Mouse (Mus musculus): Measurements from ENCODE around the gene Myct1. TPM values are rescaled to one million over a fixed set of nuclear protein-coding genes. Genes with fewer than 3 reads are reported as not detected.

Gene Myct1
- total RNA-seq (2021) = under 1 TPM; 0.51 to 0.52 TPM
- long read RNA-seq, experiment 1 = 0 reads
- long read RNA-seq, experiment 2, partial matches to known transcripts = 0 of 1 reads
- long read RNA-seq, experiment 2, other reads (novel, unspliced or antisense) = 0 of 1 reads

- DNase-seq (ENCODE audit: low spot score in 2 of 2) = no peak
Measured at GRCm38 (mm10) chr10:5593464-5593863, at the start of gene Myct1. Gene Myct1 (plus strand): TSS chr10:5593775.

GRCm38 (mm10) chr10:5546428-5546827 lies 47.1 kb upstream of the Myct1 start:
- no peak for DNase-seq (ENCODE audit: low spot score in 2 of 2)

GRCm38 (mm10) chr10:5547769-5548168 lies 45.8 kb upstream of the Myct1 start:
- DNase-seq (ENCODE audit: low spot score in 2 of 2) = no peak

GRCm38 (mm10) chr10:5548651-5549050 lies 44.9 kb upstream of the Myct1 start:
- no peak for DNase-seq (ENCODE audit: low spot score in 2 of 2)

GRCm38 (mm10) chr10:5549871-5550167 lies 43.8 kb upstream of the Myct1 start:
- DNase-seq (ENCODE audit: low spot score in 2 of 2) = no peak

GRCm38 (mm10) chr10:5550168-5551021 lies 43.2 kb upstream of the Myct1 start:
- peak; percentile 49 to 53 for DNase-seq (ENCODE audit: low spot score in 2 of 2)

GRCm38 (mm10) chr10:5551382-5551781 lies 42.2 kb upstream of the Myct1 start, which contains the start of gene Syne1:
Gene Syne1 (minus strand): TSS chr10:5551482.
- no peak for DNase-seq (ENCODE audit: low spot score in 2 of 2)

- DNase-seq (ENCODE audit: low spot score in 2 of 2) = peak in 1 of 2 experiments; percentile 22
Measured at GRCm38 (mm10) chr10:5554941-5555340, 38.6 kb upstream of the Myct1 start.

- no peak for DNase-seq (ENCODE audit: low spot score in 2 of 2)
Measured at GRCm38 (mm10) chr10:5558808-5559207, 34.8 kb upstream of the Myct1 start.

- no peak for DNase-seq (ENCODE audit: low spot score in 2 of 2)
Measured at GRCm38 (mm10) chr10:5560526-5560925, 33.0 kb upstream of the Myct1 start.

GRCm38 (mm10) chr10:5561706-5562105 lies 31.9 kb upstream of the Myct1 start:
- no peak for DNase-seq (ENCODE audit: low spot score in 2 of 2)

GRCm38 (mm10) chr10:5568991-5569390 lies 24.6 kb upstream of the Myct1 start:
- no peak for DNase-seq (ENCODE audit: low spot score in 2 of 2)

GRCm38 (mm10) chr10:5570059-5570458 lies 23.5 kb upstream of the Myct1 start:
- no peak for DNase-seq (ENCODE audit: low spot score in 2 of 2)

GRCm38 (mm10) chr10:5571332-5571731 lies 22.2 kb upstream of the Myct1 start:
- no peak for DNase-seq (ENCODE audit: low spot score in 2 of 2)

- no peak for DNase-seq (ENCODE audit: low spot score in 2 of 2)
Measured at GRCm38 (mm10) chr10:5573328-5573727, 20.2 kb upstream of the Myct1 start.

- no peak for DNase-seq (ENCODE audit: low spot score in 2 of 2)
Measured at GRCm38 (mm10) chr10:5591061-5591460, 2.5 kb upstream of the Myct1 start.

GRCm38 (mm10) chr10:5591996-5592395 lies 1.6 kb upstream of the Myct1 start:
- DNase-seq (ENCODE audit: low spot score in 2 of 2) = no peak

- DNase-seq (ENCODE audit: low spot score in 2 of 2) = no peak
Measured at GRCm38 (mm10) chr10:5594457-5594856, 882 bp downstream of the Myct1 start.

GRCm38 (mm10) chr10:5596559-5596958 lies 3.0 kb downstream of the Myct1 start:
- DNase-seq (ENCODE audit: low spot score in 2 of 2) = no peak

- DNase-seq (ENCODE audit: low spot score in 2 of 2) = peak; percentile 63 to 78
Measured at GRCm38 (mm10) chr10:5600123-5600522, 6.5 kb downstream of the Myct1 start.

- no peak for DNase-seq (ENCODE audit: low spot score in 2 of 2)
Measured at GRCm38 (mm10) chr10:5603512-5603911, 9.9 kb downstream of the Myct1 start.

- no peak for DNase-seq (ENCODE audit: low spot score in 2 of 2)
Measured at GRCm38 (mm10) chr10:5604371-5604770, 10.8 kb downstream of the Myct1 start.

- no peak for DNase-seq (ENCODE audit: low spot score in 2 of 2)
Measured at GRCm38 (mm10) chr10:5608874-5609273, 15.3 kb downstream of the Myct1 start.

Measured in layer of hippocampus, postnatal 14 days (tissue).